Mouse (Mus musculus) thymus, adult 2 months (tissue): ENCODE data around the gene Eno1.

ENCODE experiments used
- CTCF ChIP-seq: fragments of 200-500 bp; IDR thresholded peaks from 2 replicates; pipeline ENCODE4 v1.5.1; 2012; ENCODE audit warnings: mild to moderate bottlenecking, control low read depth, low read length, moderate library complexity, borderline replicate concordance; ENCODE audit not compliant: control insufficient read depth, poor library complexity, insufficient read depth; ENCODE audit errors: extremely low read depth
- POLR2A ChIP-seq: fragments of 200-500 bp; IDR thresholded peaks from 2 replicates; pipeline ENCODE4 v1.6.1; 2012; ENCODE audit warnings: mild to moderate bottlenecking, low read length, control low read depth, moderate library complexity; ENCODE audit not compliant: control insufficient read depth, poor library complexity, insufficient read depth; ENCODE audit errors: extremely low read depth

DNA sequence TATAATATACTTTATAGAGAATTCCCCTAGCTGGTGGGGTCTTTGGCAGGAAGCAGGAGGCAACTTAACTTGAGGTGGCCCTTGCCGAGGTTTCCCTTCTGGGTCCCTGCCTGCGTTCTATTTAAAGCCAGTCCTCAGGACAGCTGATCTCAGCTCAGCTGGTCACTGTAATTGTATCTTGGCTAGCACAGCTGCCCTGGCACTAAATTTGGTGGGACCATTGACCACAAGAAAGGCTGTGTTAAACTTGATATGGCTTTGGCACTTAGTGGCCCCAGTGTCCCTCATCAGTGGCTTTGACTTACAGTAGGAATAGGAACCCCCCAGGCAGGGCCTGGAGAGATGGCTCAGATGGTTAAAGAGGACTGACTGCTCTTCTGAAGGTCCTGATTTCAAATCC, 9.4 kb downstream of the Eno1 start:
- TF ChIP-seq CTCF (no peak), POLR2A (no peak)
